Mouse (Mus musculus): ENCODE data around the gene Lonp1. TPM values are rescaled to one million over a fixed set of nuclear protein-coding genes. Genes with fewer than 3 reads are reported as not detected.
A peak's percentile ranks its signal among the peaks of the same experiment; 100 is the strongest.
"Not testable (repeated sequence)": the region's sequence is repeated elsewhere in the genome, so short reads cannot be mapped to it uniquely, and the experiment has no call there.

The Lonp1 gene
- polyA plus RNA-seq, 1 experiment from 2014 or later, result 51.7 TPM

- no peak for ATAC-seq (ENCODE audit: borderline replicate concordance, extremely low read depth, low FRiP score, low TSS enrichment)
- H3K4me2 ChIP-seq, result no peak overlapping the region
- WGBS, result 80% methylated on average over 3 of the region's 3 CpGs
- H3K27ac ChIP-seq, result no peak overlapping the region
- H3K4me3 ChIP-seq, result no peak overlapping the region
- H3K9me3 ChIP-seq, result no peaks in the 10 kb centered on the region
- H3K4me1 ChIP-seq, result peaks cover 18% of the 10 kb centered on the region
- H3K9ac ChIP-seq, result no peak overlapping the region
- no peaks in the 10 kb centered on the region for H3K27me3 ChIP-seq
- H3K36me3 ChIP-seq, result peaks cover 72% of the 10 kb centered on the region
Observed at GRCm38 (mm10) chr17:56616725-56617124, 10.0 kb downstream of the Lonp1 start.

GRCm38 (mm10) chr17:56615792-56616191, 10.9 kb downstream of the Lonp1 start:
- 79% methylated on average over 4 of the region's 4 CpGs for WGBS
- Histone ChIP-seq H3K27me3 (no peaks in the 10 kb centered on the region), H3K27ac (no peak overlapping the region), H3K9ac (no peak overlapping the region), H3K4me1 (peaks cover 18% of the 10 kb centered on the region), H3K4me2 (0 out of 2 replicates have a peak overlapping the region, but pooled peaks have one; percentile 6), H3K36me3 (peaks cover 66% of the 10 kb centered on the region), H3K4me3 (no peak overlapping the region), H3K9me3 (no peaks in the 10 kb centered on the region)
- ATAC-seq (ENCODE audit: borderline replicate concordance, extremely low read depth, low FRiP score, low TSS enrichment), result no peak

- 75% methylated on average over 11 of the region's 11 CpGs for WGBS
- H3K4me3 ChIP-seq, result peak overlapping the region; percentile 68; the same call in 1 of the 2 replicates
Observed at GRCm38 (mm10) chr17:56615136-56615784, 11.4 kb downstream of the Lonp1 start.

GRCm38 (mm10) chr17:56614391-56615135, 12.1 kb downstream of the Lonp1 start:
- H3K9me3 ChIP-seq, result no peaks in the 10 kb centered on the region
- no peaks in the 10 kb centered on the region for H3K27me3 ChIP-seq
- H3K4me3 ChIP-seq, result peak overlapping the region; percentile 68
- no peak for ATAC-seq (ENCODE audit: borderline replicate concordance, extremely low read depth, low FRiP score, low TSS enrichment)
- no peak overlapping the region for H3K27ac ChIP-seq
- peak overlapping the region; percentile 86 for H3K4me2 ChIP-seq
- peaks cover 27% of the 10 kb centered on the region for H3K4me1 ChIP-seq
- peaks cover 54% of the 10 kb centered on the region for H3K36me3 ChIP-seq
- WGBS, result 18% methylated on average over 14 of the region's 14 CpGs
- peak overlapping the region; percentile 64 for H3K9ac ChIP-seq

More at GRCm38 (mm10) chr17:56615136-56615784, 11.4 kb downstream of the Lonp1 start:
- Histone ChIP-seq H3K27ac (no peak overlapping the region), H3K27me3 (no peaks in the 10 kb centered on the region), H3K4me1 (peaks cover 24% of the 10 kb centered on the region), H3K4me2 (peak overlapping the region; percentile 86), H3K9me3 (no peaks in the 10 kb centered on the region), H3K9ac (0 out of 2 replicates have a peak overlapping the region, but pooled peaks have one; percentile 64), H3K36me3 (peaks cover 61% of the 10 kb centered on the region)
- no peak for ATAC-seq (ENCODE audit: borderline replicate concordance, extremely low read depth, low FRiP score, low TSS enrichment)

- H3K27me3 ChIP-seq; ATAC-seq (ENCODE audit: borderline replicate concordance, extremely low read depth, low FRiP score, low TSS enrichment); H3K9me3 ChIP-seq: not testable (repeated sequence)
- peaks cover 48% of the 10 kb centered on the region for H3K36me3 ChIP-seq
- under 1% methylated on average over 26 of the region's 26 CpGs for WGBS
- peak overlapping the region; percentile 86 for H3K4me2 ChIP-seq
- peak overlapping the region; percentile 64 for H3K9ac ChIP-seq
- peaks cover 29% of the 10 kb centered on the region for H3K4me1 ChIP-seq
- peak overlapping the region; percentile 68 for H3K4me3 ChIP-seq
- peak overlapping the region; percentile 70; the same call in 1 of the 2 replicates for H3K27ac ChIP-seq
Observed at GRCm38 (mm10) chr17:56613893-56614292, 12.8 kb downstream of the Lonp1 start.

- peak within 1 kb of the TSS; percentile 68 for H3K4me3 ChIP-seq
- peak; percentile 49; the same call in 1 of the 2 replicates for ATAC-seq (ENCODE audit: borderline replicate concordance, extremely low read depth, low FRiP score, low TSS enrichment)
- WGBS, result under 1% methylated on average over 52 of the region's 52 CpGs
- H3K27me3 ChIP-seq, result no peaks in the 10 kb centered on the region
- peaks cover 42% of the 10 kb centered on the region for H3K36me3 ChIP-seq
- peak within 1 kb of the TSS; percentile 70 for H3K27ac ChIP-seq
- peaks cover 34% of the 10 kb centered on the region for H3K4me1 ChIP-seq
- H3K4me2 ChIP-seq, result peak within 1 kb of the TSS; percentile 86
- H3K9ac ChIP-seq, result peak within 1 kb of the TSS; percentile 64
- H3K9me3 ChIP-seq, result no peaks in the 10 kb centered on the region
Observed at GRCm38 (mm10) chr17:56613236-56613844, 13.3 kb downstream of the Lonp1 start, which contains the start of gene Rpl36. Rpl36 (plus strand) TSS chr17:56613416.

GRCm38 (mm10) chr17:56612565-56612939, 14.1 kb downstream of the Lonp1 start:
- not testable (repeated sequence) for H3K4me2 ChIP-seq; H3K4me3 ChIP-seq; H3K27me3 ChIP-seq; H3K9me3 ChIP-seq; H3K27ac ChIP-seq; ATAC-seq (ENCODE audit: borderline replicate concordance, extremely low read depth, low FRiP score, low TSS enrichment); H3K9ac ChIP-seq
- H3K36me3 ChIP-seq, result peaks cover 37% of the 10 kb centered on the region
- 67% methylated on average over 10 of the region's 10 CpGs for WGBS
- peaks cover 38% of the 10 kb centered on the region for H3K4me1 ChIP-seq

- 14% methylated on average over 14 of the region's 14 CpGs for WGBS
- no peaks in the 10 kb centered on the region for H3K27me3 ChIP-seq
- 0 out of 2 replicates have a peak, but pooled peaks have one; percentile 3 for ATAC-seq (ENCODE audit: borderline replicate concordance, extremely low read depth, low FRiP score, low TSS enrichment)
- H3K4me2 ChIP-seq, result no peak overlapping the region
- no peak overlapping the region for H3K27ac ChIP-seq
- H3K4me3 ChIP-seq, result 0 out of 2 replicates have a peak overlapping the region, but pooled peaks have one; percentile 1
- no peak overlapping the region for H3K9ac ChIP-seq
- H3K36me3 ChIP-seq, result peaks cover 37% of the 10 kb centered on the region
- peaks cover 38% of the 10 kb centered on the region for H3K4me1 ChIP-seq
- no peaks in the 10 kb centered on the region for H3K9me3 ChIP-seq
Observed at GRCm38 (mm10) chr17:56611861-56612564, 14.7 kb downstream of the Lonp1 start.

GRCm38 (mm10) chr17:56611323-56611722, 15.4 kb downstream of the Lonp1 start:
- Histone ChIP-seq H3K27ac (no peak overlapping the region), H3K27me3 (no peaks in the 10 kb centered on the region), H3K9ac (no peak overlapping the region), H3K36me3 (peaks cover 37% of the 10 kb centered on the region), H3K4me1 (peaks cover 38% of the 10 kb centered on the region), H3K4me2 (no peak overlapping the region), H3K4me3 (no peak overlapping the region), H3K9me3 (no peaks in the 10 kb centered on the region)
- 63% methylated on average over 2 of the region's 2 CpGs for WGBS
- ATAC-seq (ENCODE audit: borderline replicate concordance, extremely low read depth, low FRiP score, low TSS enrichment), result no peak

GRCm38 (mm10) chr17:56609452-56610171, 17.1 kb downstream of the Lonp1 start, which contains the start of gene 2410015M20Rik:
2410015M20Rik (minus strand) TSS chr17:56609771.
- Histone ChIP-seq H3K4me1 (peaks cover 33% of the 10 kb centered on the region), H3K9me3 (no peaks in the 10 kb centered on the region), H3K27ac (peak within 1 kb of the TSS; percentile 75), H3K4me2 (peak within 1 kb of the TSS; percentile 74), H3K36me3 (peaks cover 38% of the 10 kb centered on the region), H3K27me3 (no peaks in the 10 kb centered on the region), H3K4me3 (peak within 1 kb of the TSS; percentile 64), H3K9ac (peak within 1 kb of the TSS; percentile 67)
- WGBS, result under 1% methylated on average over 44 of the region's 44 CpGs
- peak; percentile 88 for ATAC-seq (ENCODE audit: borderline replicate concordance, extremely low read depth, low FRiP score, low TSS enrichment)
